Mouse (Mus musculus): Measurements from ENCODE around the gene Thada.

- TF ChIP-seq GATA1 (IDR thresholded peaks at IDR 0.05; ENCODE audit: borderline replicate concordance, low read length) (no peak), FLI1 (IDR thresholded peaks at IDR 0.05; ENCODE audit: low read length) (no peak)
Measured at GRCm38 (mm10) chr17:84148499-84149484, 317.2 kb downstream of the Thada start.
